Mouse (Mus musculus) erythroblast, embryonic 14.5 days (primary cell): ENCODE measurements around the gene Abl2.

Source experiments
- GATA1 ChIP-seq: IDR thresholded peaks from 2 replicates; pipeline ENCODE4 v1.6.1; 2012; ENCODE audit warnings: low read length, inconsistent platforms, mixed read lengths
- TAL1 ChIP-seq: IDR thresholded peaks from 3 replicates; pipeline ENCODE4 v1.6.1; 2012; ENCODE audit warnings: low read length, inconsistent platforms, mixed read lengths

DNA sequence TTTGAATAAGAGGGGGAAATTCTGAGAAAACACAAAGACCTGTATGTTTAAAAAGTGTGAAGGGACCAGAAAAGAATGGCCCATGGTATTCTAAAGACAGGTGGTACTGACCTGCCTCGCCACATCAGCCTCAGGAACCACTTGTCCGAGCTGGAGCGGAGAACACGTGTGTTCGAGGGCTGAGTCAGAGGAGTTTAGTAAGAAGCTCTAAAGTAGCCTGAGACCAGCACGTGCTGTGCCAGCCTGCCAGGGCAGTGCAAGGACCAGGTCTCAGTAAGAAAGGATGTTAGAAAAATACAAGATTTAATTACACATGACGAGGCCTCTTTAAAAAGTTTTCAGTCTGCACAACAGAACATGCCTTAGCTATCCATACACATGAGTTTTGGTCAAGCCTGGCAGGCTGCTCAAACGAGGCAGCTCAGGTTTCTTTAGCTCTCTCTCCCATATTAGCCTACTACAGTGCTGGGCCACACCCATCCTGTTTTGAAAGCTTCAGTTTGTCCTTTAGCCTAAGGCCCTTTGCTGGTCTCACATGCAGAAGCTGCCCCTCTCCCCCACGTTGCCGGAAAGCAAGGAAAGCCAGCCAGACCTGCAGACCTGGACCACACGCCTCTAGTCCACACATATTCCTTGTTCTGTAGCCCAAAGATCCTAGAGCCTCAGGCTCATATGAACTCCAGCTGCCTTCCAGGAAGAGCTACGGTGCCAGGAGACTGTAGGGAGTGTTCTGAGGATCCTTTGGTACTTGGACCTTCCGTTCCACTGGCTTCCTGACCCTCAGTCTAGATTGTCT, 96.3 kb downstream of the Abl2 start:
- TF ChIP-seq TAL1 (no peak), GATA1 (no peak)
